Mouse (Mus musculus): ENCODE measurements around the gene Mcl1. TPM values are rescaled to one million over a fixed set of nuclear protein-coding genes. Genes with fewer than 3 reads are reported as not detected.

Mcl1 gene
- polyA plus RNA-seq, 1 experiment = 436 TPM

- TF ChIP-seq GATA1 (IDR thresholded peaks at IDR 0.05; ENCODE audit: low read length) = no peak
Measured at GRCm38 (mm10) chr3:95661945-95662715, 3.5 kb downstream of the Mcl1 start.

DNA sequence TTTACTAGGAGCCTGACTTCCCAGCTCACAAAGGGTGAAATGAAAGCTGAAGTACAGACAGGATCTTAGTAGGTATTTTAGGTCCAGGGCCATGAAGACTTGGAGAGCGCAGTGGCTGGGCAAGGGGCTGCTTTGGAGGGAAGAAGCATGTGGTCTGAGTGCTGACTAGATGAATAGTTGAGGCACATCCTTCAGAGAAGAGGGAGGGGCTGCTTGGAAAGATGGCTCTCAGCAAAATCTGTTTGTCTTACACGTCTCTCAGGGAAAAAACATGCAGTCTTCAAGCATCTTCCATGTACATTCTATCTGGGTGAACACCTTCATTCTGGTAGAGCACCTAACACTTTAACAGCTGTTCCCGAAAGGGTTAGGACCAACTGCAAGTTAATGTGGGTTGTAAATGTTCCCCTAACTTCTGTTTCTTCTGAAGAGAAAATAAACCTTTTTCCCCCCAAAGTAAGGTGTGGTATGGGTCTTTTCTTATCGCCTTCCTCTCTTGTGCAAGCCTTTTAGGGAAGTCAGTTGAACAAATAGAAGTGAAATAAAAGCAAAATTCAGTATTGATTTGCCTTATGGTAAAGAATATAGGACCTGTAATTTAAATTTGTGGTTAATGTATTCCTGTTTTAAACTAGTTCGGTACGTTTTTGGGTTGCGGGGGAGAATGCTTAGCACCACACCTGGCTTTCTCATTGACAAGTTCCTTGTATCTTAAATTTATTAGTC lies 4.3 kb downstream of the Mcl1 start:
- TF ChIP-seq GATA1 (IDR thresholded peaks at IDR 0.05; ENCODE audit: low read length) = no peak

DNA sequence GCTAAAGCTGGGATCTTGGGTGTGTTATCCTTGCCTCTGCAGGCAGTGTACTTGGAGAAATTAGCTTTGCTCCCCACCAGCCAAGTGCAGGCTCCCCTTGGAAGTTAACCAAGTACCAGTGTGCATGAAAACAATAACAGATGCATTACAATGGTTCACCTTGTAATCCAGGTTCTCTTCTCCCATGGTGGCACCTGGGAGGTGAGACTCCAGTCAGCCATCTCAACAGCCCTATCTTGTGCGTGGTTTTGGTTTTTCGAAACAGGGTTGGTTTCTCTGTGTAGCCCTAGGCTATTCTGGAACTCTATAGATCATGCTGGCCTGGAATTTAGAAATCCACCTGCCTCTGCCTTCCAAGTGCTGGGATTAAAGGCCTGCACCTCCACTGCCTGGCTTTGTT lies 4.9 kb downstream of the Mcl1 start:
- TF ChIP-seq GATA1 (IDR thresholded peaks at IDR 0.05; ENCODE audit: low read length) = no peak

GRCm38 (mm10) chr3:95663969-95664608 lies 5.5 kb downstream of the Mcl1 start:
- TF ChIP-seq GATA1 (IDR thresholded peaks at IDR 0.05; ENCODE audit: low read length) = no peak

- no peak for TF ChIP-seq GATA1 (IDR thresholded peaks at IDR 0.05; ENCODE audit: low read length)
Measured at GRCm38 (mm10) chr3:95664940-95665352, 6.4 kb downstream of the Mcl1 start.

GRCm38 (mm10) chr3:95666124-95666844 lies 7.7 kb downstream of the Mcl1 start:
- no peak for TF ChIP-seq GATA1 (IDR thresholded peaks at IDR 0.05; ENCODE audit: low read length)

GRCm38 (mm10) chr3:95667521-95667920 lies 8.9 kb downstream of the Mcl1 start:
- TF ChIP-seq GATA1 (IDR thresholded peaks at IDR 0.05; ENCODE audit: low read length) = no peak

DNA sequence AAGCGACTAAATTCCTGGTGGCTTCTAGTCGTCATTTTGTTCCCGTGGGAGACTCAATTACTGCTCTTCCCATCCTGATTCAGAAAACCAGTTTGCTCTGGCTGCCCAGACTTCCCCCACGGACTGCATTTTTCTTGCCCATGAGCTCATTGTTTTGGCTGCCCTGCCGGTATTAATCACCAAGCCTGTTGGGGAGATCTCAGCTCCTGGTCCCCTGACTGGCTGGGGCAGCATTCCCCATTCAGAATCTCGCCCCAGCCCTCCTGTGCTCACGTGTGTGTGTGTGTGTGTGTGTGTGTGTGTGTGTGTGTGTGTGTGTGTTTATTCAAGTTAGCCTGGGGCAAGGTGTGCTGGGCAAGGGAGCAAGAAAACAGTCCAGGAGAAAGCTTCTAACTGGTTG lies 9.4 kb downstream of the Mcl1 start:
- no peak for TF ChIP-seq GATA1 (IDR thresholded peaks at IDR 0.05; ENCODE audit: low read length)

DNA sequence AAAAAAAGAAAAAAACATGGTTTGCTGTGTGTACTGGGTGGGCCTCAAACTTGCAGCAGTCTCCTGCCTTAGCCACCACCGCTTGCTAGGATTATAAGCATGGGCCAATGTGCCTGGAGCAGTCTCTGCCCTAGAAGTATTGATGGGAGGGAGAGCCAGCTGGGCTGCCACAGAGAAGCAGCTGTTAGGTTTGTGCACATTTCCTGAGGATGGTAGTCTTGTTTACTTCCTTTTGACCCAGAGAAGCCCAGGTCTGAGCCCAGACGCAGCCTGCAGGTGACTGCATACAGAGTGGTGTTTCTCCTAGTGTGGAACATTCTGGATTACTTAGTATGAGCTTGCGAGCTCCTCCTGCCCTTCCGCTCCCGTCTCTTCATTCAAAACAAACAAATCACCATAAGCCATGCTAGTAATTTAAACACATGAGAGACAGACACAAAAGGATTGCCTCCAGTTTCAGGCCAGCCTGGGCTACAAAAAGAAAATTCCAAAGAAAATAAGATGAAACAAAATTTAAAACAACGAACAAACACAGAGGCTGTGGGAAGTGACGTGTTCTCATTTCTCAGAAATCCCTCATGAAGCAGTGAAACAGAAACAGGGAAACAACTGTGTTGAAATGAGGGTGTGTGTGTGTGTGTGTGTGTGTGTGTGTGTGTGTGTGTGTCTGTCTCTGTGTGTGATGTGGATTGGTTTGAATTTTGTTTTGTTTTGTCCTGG lies 10.2 kb downstream of the Mcl1 start:
- no peak for TF ChIP-seq GATA1 (IDR thresholded peaks at IDR 0.05; ENCODE audit: low read length)

- no peak for TF ChIP-seq GATA1 (IDR thresholded peaks at IDR 0.05; ENCODE audit: low read length)
Measured at GRCm38 (mm10) chr3:95669309-95669665, 10.7 kb downstream of the Mcl1 start.

GRCm38 (mm10) chr3:95671201-95671600 lies 12.6 kb downstream of the Mcl1 start:
- TF ChIP-seq GATA1 (IDR thresholded peaks at IDR 0.05; ENCODE audit: low read length) = no peak

- no peak for TF ChIP-seq GATA1 (IDR thresholded peaks at IDR 0.05; ENCODE audit: low read length)
Measured at GRCm38 (mm10) chr3:95672461-95672860, 13.9 kb downstream of the Mcl1 start.

DNA sequence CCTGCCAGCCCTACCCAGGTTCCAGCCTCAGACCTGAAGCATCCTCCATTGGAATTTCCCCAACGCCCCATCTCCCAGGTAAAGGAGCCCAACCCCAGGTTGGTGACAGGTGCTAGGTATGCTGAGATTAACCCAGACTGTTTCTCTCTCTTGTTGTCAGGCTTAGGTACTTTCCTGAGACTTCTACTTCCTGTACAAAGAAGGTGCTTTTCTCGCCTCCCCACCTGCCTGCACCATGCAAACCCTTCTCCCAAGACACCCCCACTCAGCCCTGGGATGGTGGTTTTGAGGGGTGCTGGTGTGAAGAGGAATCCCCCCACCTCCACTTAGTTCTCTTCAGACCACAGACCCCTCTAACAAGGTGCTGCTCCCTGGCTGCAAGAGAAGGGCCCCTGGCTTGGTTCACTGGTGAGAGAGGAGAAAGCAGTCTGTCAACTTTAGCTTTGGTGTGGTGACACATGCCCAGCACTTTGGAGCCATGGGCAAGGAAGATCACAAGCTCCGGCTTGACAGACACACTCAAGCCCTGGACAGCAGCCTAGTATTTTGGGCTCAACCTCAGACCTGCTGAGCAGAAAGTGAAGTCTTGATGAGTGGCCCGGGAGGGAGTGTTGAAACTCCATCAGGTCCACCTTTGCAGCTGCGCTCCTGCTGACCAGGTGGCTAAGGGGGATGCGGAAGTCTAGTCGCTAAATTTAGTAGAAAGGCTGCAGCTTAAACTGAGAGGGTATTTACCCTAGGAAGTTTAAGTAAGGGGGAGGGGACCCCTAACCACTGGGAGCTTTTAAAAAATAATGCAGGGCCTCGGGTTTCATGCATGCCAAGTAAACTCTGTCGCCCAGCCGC lies 14.5 kb downstream of the Mcl1 start:
- no peak for TF ChIP-seq GATA1 (IDR thresholded peaks at IDR 0.05; ENCODE audit: low read length)

- no peak for TF ChIP-seq GATA1 (IDR thresholded peaks at IDR 0.05; ENCODE audit: low read length)
Measured at GRCm38 (mm10) chr3:95673707-95674211, 15.2 kb downstream of the Mcl1 start.
